Mouse (Mus musculus) forebrain, embryonic 13.5 days (tissue): ENCODE measurements at regions not wholly inside any gene's neighbourhood (a gene's known extent, or its start where the extent isn't known, plus 50 kb on each side); places are given as distances from the start of the nearest gene placed in this dataset.

Experiments
- ATAC-seq: fragments of 200-750 bp; cut with Nextera tagmentation; 2 replicates; pipeline ENCODE4 v1.8.0; 2017
- H3K27ac ChIP-seq: fragments of 300-500 bp; sonication (generic); 2 replicates; pipeline ENCODE4 v1.5.1; 2015; ENCODE audit warnings: inconsistent platforms, mild to moderate bottlenecking, moderate library complexity
- H3K27me3 ChIP-seq: fragments of 300-500 bp; sonication (generic); 2 replicates; pipeline ENCODE4 v1.6.1; 2015; ENCODE audit warnings: mild to moderate bottlenecking, inconsistent platforms
- H3K36me3 ChIP-seq: fragments of 300-500 bp; sonication (generic); 2 replicates; pipeline ENCODE4 v1.6.1; 2015; ENCODE audit warnings: mild to moderate bottlenecking, inconsistent platforms; ENCODE audit not compliant: poor library complexity, severe bottlenecking
- H3K4me1 ChIP-seq: fragments of 300-500 bp; sonication (generic); 2 replicates; pipeline ENCODE4 v1.6.1; 2015; ENCODE audit warnings: inconsistent platforms
- H3K4me2 ChIP-seq: fragments of 300-500 bp; sonication (generic); 2 replicates; pipeline ENCODE4 v1.6.1; 2015; ENCODE audit warnings: inconsistent platforms, mild to moderate bottlenecking, moderate library complexity
- H3K4me3 ChIP-seq: fragments of 300-500 bp; sonication (generic); 2 replicates; pipeline ENCODE4 v1.5.1; 2015; ENCODE audit warnings: mild to moderate bottlenecking, inconsistent platforms
- H3K9ac ChIP-seq: fragments of 300-500 bp; sonication (generic); 2 replicates; pipeline ENCODE4 v1.6.1; 2015; ENCODE audit warnings: mild to moderate bottlenecking, inconsistent platforms
- H3K9me3 ChIP-seq: fragments of 300-500 bp; sonication (generic); replicated peaks from 2 replicates; pipeline ENCODE4 v1.6.1; 2016; ENCODE audit warnings: inconsistent platforms
- WGBS: fragments of 180-500 bp; shearing (Covaris S2); methylation state at CpG from one replicate; pipeline ENCODE4 v1.1.7; 2015; 5-methylcytosine and 5-hydroxymethylcytosine counted together

DNA sequence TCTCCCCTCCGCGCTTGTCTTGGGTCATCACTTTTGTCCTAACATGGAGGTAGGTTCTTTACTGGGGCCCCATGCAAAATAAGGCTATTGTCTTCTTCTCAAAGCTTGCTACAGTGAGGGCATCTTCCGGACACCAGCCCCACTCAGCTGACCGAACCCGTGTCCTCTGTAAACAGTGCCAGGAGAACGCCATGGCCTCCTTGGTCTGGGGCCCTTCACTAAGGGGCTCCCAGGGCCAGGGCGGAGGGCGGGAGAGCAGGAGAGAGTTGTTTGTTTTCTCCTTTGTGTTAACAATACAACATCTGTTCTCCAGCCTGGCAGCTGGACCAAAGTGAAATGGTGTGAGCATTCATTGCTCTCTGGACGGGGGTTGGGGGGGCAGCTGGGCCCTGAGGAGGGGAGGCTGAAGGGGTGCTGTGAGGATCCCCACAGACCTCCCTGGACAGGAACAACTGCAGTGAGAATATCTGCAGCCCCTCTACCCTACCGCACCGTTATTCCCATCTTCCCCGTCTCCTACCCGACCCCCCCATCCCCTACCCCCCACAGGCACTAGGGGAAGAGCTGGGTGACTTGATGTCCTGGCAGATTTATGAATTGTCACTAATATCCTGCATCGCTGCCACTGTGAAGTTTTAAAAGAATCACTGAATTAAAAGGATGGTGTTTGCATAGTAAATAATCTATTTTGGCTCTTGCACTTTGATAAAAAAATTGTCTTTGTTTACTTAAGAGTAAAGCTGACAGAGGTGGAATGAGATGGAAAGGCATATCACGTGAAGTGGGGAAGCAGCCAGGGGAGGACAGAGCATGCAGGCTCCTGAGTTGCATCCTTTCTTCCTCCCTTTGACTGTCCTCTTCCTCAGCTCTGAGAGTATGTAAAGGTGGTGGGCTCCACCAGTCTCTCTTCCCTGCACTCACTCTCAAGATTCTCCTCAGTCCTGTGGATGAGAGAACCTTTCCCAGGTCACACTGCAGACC lies 97.5 kb upstream of the Teddm2 start:
- 75% methylated on average over 15 of the region's 15 CpGs for WGBS

GRCm38 (mm10) chr1:153999776-154000175 lies 99.7 kb upstream of the Teddm2 start:
- H3K4me2 ChIP-seq, result no peak overlapping the region
- no peaks in the 10 kb centered on the region for H3K36me3 ChIP-seq
- no peak overlapping the region for H3K27ac ChIP-seq
- H3K27me3 ChIP-seq, result no peaks in the 10 kb centered on the region
- no peak overlapping the region for H3K9ac ChIP-seq
- 73% methylated on average over 6 of the region's 6 CpGs for WGBS
- no peaks in the 10 kb centered on the region for H3K9me3 ChIP-seq
- no peaks in the 10 kb centered on the region for H3K4me1 ChIP-seq
- ATAC-seq, result no peak
- H3K4me3 ChIP-seq, result no peak overlapping the region

More for the DNA sequence above, 97.5 kb upstream of the Teddm2 start:
- Histone ChIP-seq H3K4me2 (no peak overlapping the region), H3K27me3 (no peaks in the 10 kb centered on the region), H3K27ac (no peak overlapping the region), H3K4me3 (no peak overlapping the region), H3K9ac (no peak overlapping the region), H3K9me3 (0 out of 2 replicates have a peak, but pooled peaks cover 5% of the 10 kb centered on the region), H3K36me3 (no peaks in the 10 kb centered on the region), H3K4me1 (no peaks in the 10 kb centered on the region)
- ATAC-seq, result no peak

GRCm38 (mm10) chr1:154003669-154004068 lies 103.6 kb upstream of the Teddm2 start:
- Histone ChIP-seq H3K9ac (no peak overlapping the region), H3K4me2 (no peak overlapping the region), H3K9me3 (no peaks in the 10 kb centered on the region), H3K27ac (no peak overlapping the region), H3K27me3 (no peaks in the 10 kb centered on the region), H3K36me3 (no peaks in the 10 kb centered on the region), H3K4me1 (no peaks in the 10 kb centered on the region), H3K4me3 (no peak overlapping the region)
- no peak for ATAC-seq
- WGBS, result 89% methylated on average over 7 of the region's 7 CpGs

DNA sequence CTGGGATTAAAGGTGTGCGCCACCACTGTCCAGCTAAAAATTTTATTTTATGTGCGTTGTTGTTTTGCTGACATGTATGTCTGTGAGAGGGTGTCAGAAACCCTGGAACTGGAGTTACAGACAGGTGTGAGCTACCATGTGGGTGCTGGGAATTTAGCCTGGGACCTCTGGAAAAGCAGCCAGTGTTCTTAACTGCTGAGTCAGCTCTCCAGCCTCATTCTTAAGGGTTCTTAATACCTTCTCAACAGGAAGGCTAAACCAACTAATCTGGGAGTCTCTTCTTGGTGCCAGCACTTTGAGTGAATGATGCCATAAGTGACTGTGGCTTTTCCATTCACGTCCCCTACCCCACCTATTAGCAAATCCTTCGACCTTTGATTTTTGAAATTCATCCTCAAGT lies 104.6 kb upstream of the Teddm2 start:
- H3K4me2 ChIP-seq, result no peak overlapping the region
- no peak overlapping the region for H3K27ac ChIP-seq
- H3K9ac ChIP-seq, result no peak overlapping the region
- H3K9me3 ChIP-seq, result no peaks in the 10 kb centered on the region
- H3K36me3 ChIP-seq, result no peaks in the 10 kb centered on the region
- ATAC-seq, result no peak
- 92% methylated on average over 4 of the region's 4 CpGs for WGBS
- H3K4me3 ChIP-seq, result no peak overlapping the region
- H3K27me3 ChIP-seq, result no peaks in the 10 kb centered on the region
- no peaks in the 10 kb centered on the region for H3K4me1 ChIP-seq

DNA sequence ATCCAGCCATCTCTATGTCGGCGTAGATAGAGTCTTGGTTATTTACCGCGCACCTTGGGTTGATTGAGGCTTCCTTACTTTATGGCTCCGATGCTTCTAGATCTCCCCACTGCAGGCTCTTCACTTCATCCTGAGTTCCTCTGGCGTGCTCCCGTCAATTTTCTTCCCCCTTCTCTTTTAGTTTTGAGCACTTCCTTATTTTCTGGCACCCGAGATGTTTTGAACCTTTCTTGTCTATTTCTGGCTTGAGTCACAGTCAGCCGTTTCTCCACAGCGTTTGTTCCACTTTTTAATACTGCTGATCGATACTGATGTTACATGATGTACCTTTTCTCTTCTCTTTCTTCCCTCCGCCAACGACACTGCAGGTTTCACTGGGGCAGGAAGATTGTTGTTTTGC lies 106.0 kb upstream of the Teddm2 start:
- 91% methylated on average over 13 of the region's 13 CpGs for WGBS
- Histone ChIP-seq H3K4me2 (no peak overlapping the region), H3K9me3 (no peaks in the 10 kb centered on the region), H3K4me1 (no peaks in the 10 kb centered on the region), H3K27me3 (no peaks in the 10 kb centered on the region), H3K9ac (no peak overlapping the region), H3K36me3 (no peaks in the 10 kb centered on the region), H3K27ac (no peak overlapping the region), H3K4me3 (no peak overlapping the region)
- ATAC-seq, result no peak

GRCm38 (mm10) chr1:154007440-154007839 lies 107.4 kb upstream of the Teddm2 start:
- 91% methylated on average over 3 of the region's 3 CpGs for WGBS
- Histone ChIP-seq H3K9me3 (no peaks in the 10 kb centered on the region), H3K4me2 (no peak overlapping the region), H3K4me3 (no peak overlapping the region), H3K4me1 (no peaks in the 10 kb centered on the region), H3K27ac (no peak overlapping the region), H3K36me3 (no peaks in the 10 kb centered on the region), H3K27me3 (no peaks in the 10 kb centered on the region), H3K9ac (no peak overlapping the region)
- ATAC-seq, result no peak

DNA sequence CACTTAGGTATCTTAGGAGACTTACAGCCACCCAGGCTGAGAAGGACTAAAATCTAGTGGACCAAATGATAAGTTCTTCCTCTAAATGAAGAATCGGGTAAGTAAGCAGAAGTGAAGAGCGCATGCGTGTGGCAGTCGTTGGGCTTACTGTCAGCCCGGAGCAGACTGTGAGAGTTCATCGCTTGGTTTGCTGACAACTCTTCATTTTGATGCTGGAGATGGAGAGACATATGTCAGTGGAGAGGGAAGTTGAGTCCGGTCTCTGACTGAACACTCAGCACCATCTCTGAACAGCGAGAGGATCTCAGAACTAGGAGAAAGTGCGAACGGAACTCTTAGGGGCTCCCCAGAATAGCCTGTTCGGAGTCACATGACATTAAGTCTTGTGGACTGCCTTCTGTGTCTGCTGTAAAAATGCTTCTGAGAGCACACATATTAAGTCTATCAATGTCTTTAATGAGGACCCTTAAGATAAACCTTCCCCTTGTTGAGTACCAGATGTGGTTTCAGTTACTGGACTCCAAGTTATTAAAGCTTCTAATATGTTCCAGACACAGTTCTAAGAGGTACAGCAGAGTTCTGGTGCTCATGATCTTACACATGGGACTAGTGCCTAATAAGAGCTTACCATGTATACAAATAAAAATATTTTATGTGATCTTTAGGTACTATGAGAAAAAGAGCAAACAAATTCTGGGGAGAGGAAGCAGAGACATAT lies 108.7 kb upstream of the Teddm2 start:
- H3K4me3 ChIP-seq, result no peak overlapping the region
- WGBS, result 96% methylated on average over 11 of the region's 11 CpGs

GRCm38 (mm10) chr1:154010681-154011080 lies 110.7 kb upstream of the Teddm2 start:
- ATAC-seq, result no peak
- Histone ChIP-seq H3K27ac (no peak overlapping the region), H3K27me3 (no peaks in the 10 kb centered on the region), H3K9ac (no peak overlapping the region), H3K4me2 (no peak overlapping the region), H3K36me3 (no peaks in the 10 kb centered on the region), H3K9me3 (no peaks in the 10 kb centered on the region), H3K4me1 (no peaks in the 10 kb centered on the region), H3K4me3 (no peak overlapping the region)
- WGBS, result 88% methylated on average over 4 of the region's 4 CpGs

More for the DNA sequence above, 108.7 kb upstream of the Teddm2 start:
- no peak overlapping the region for H3K9ac ChIP-seq
- H3K27ac ChIP-seq, result no peak overlapping the region
- ATAC-seq, result no peak
- H3K27me3 ChIP-seq, result no peaks in the 10 kb centered on the region
- H3K36me3 ChIP-seq, result no peaks in the 10 kb centered on the region
- H3K4me2 ChIP-seq, result no peak overlapping the region
- no peaks in the 10 kb centered on the region for H3K4me1 ChIP-seq
- no peaks in the 10 kb centered on the region for H3K9me3 ChIP-seq

DNA sequence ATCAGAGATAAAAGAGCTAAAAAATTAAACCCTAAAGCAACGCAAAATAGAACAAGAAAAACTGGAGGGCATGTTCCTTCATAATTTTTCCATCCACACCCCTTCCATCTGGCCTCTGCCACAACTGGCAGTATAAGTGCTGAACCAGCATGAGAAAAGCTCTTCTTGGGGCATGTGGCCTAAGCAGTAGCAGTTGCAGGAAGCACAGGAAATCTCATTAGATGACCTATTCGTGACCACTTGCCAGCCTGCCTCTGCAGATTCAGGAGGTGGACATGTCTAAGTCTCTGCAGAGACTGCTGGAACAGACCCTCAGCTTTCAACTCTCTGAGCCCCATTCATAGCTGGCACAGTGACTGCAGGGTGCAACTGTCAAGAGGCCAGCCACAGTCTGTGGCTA lies 116.5 kb upstream of the Teddm2 start:
- H3K27me3 ChIP-seq, result no peaks in the 10 kb centered on the region
- no peak overlapping the region for H3K27ac ChIP-seq
- no peaks in the 10 kb centered on the region for H3K9me3 ChIP-seq
- no peak for ATAC-seq
- H3K4me2 ChIP-seq, result no peak overlapping the region
- no peaks in the 10 kb centered on the region for H3K4me1 ChIP-seq
- no peak overlapping the region for H3K9ac ChIP-seq
- WGBS, result 80% methylated on average over 2 of the region's 2 CpGs
- no peaks in the 10 kb centered on the region for H3K36me3 ChIP-seq
- no peak overlapping the region for H3K4me3 ChIP-seq

DNA sequence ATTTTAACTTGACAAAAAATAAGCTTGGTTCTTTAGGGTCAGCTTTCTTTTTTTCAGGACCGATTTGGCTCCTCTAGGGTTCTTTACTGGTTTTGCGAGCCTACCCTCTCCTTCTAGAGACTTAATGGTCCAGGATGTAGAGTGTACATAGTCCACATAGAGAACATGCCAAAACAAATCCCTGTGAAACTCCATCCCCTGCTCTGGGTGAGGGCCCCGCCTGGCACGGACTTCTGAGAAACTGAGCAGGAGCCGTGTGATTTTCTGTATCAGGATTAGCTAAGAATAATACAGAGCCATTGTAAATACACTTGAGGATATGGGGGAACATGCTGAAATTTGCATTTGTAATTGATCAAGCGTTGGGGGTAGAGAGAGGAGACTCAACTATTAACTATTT lies 118.2 kb upstream of the Teddm2 start:
- no peak for ATAC-seq
- no peaks in the 10 kb centered on the region for H3K36me3 ChIP-seq

GRCm38 (mm10) chr1:154024301-154024700 lies 124.3 kb upstream of the Teddm2 start:
- Histone ChIP-seq H3K4me1 (no peaks in the 10 kb centered on the region), H3K4me3 (no peak overlapping the region), H3K36me3 (no peaks in the 10 kb centered on the region), H3K4me2 (no peak overlapping the region), H3K9ac (no peak overlapping the region), H3K9me3 (no peaks in the 10 kb centered on the region), H3K27me3 (no peaks in the 10 kb centered on the region), H3K27ac (no peak overlapping the region)
- 84% methylated on average over 3 of the region's 3 CpGs for WGBS
- no peak for ATAC-seq

More for the DNA sequence above, 118.2 kb upstream of the Teddm2 start:
- no peaks in the 10 kb centered on the region for H3K9me3 ChIP-seq
- H3K4me1 ChIP-seq, result no peaks in the 10 kb centered on the region
- no peak overlapping the region for H3K9ac ChIP-seq
- H3K4me3 ChIP-seq, result no peak overlapping the region
- H3K27me3 ChIP-seq, result no peaks in the 10 kb centered on the region
- H3K27ac ChIP-seq, result no peak overlapping the region
- H3K4me2 ChIP-seq, result no peak overlapping the region
- 86% methylated on average over 6 of the region's 6 CpGs for WGBS

- no peak for ATAC-seq
- WGBS, result 89% methylated on average over 4 of the region's 4 CpGs
- H3K9ac ChIP-seq, result no peak overlapping the region
These were observed 127.3 kb upstream of the Teddm2 start for GRCm38 (mm10) chr1:154027303-154027702.

More at GRCm38 (mm10) chr1:154027303-154027702, 127.3 kb upstream of the Teddm2 start:
- Histone ChIP-seq H3K27ac (no peak overlapping the region), H3K4me2 (no peak overlapping the region), H3K9me3 (no peaks in the 10 kb centered on the region), H3K27me3 (no peaks in the 10 kb centered on the region), H3K4me1 (no peaks in the 10 kb centered on the region), H3K4me3 (no peak overlapping the region), H3K36me3 (no peaks in the 10 kb centered on the region)
